Mouse (Mus musculus) neural tube, embryonic 13.5 days (tissue): ENCODE measurements at regions not wholly inside any gene's neighbourhood (a gene's known extent, or its start where the extent isn't known, plus 50 kb on each side); places are given as distances from the start of the nearest gene placed in this dataset.
A peak's percentile ranks its signal among the peaks of the same experiment; 100 is the strongest.

Source experiments
- ATAC-seq: fragments of 200-750 bp; cut with Nextera tagmentation; 2 replicates; pipeline ENCODE4 v1.8.0; 2017; ENCODE audit warnings: low read depth, mild to moderate bottlenecking, moderate TSS enrichment, moderate library complexity
- H3K27ac ChIP-seq: fragments of 300-500 bp; sonication (generic); replicated peaks from 2 replicates; pipeline ENCODE4 v1.5.1; 2015; ENCODE audit warnings: moderate library complexity, mild to moderate bottlenecking, inconsistent platforms
- H3K27me3 ChIP-seq: fragments of 300-500 bp; sonication (generic); 2 replicates; pipeline ENCODE4 v1.6.1; 2015; ENCODE audit warnings: mild to moderate bottlenecking, inconsistent platforms
- H3K36me3 ChIP-seq: fragments of 300-500 bp; sonication (generic); 2 replicates; pipeline ENCODE4 v1.6.1; 2015; ENCODE audit warnings: mild to moderate bottlenecking, inconsistent platforms
- H3K4me1 ChIP-seq: fragments of 300-500 bp; sonication (generic); replicated peaks from 2 replicates; pipeline ENCODE4 v1.6.1; 2015; ENCODE audit warnings: inconsistent platforms
- H3K4me2 ChIP-seq: fragments of 300-500 bp; sonication (generic); 2 replicates; pipeline ENCODE4 v1.6.1; 2015; ENCODE audit warnings: inconsistent platforms, mild to moderate bottlenecking, moderate library complexity
- H3K4me3 ChIP-seq: fragments of 300-500 bp; sonication (generic); 2 replicates; pipeline ENCODE4 v1.5.1; 2015; ENCODE audit warnings: mild to moderate bottlenecking, inconsistent platforms
- H3K9ac ChIP-seq: fragments of 300-500 bp; sonication (generic); 2 replicates; pipeline ENCODE4 v1.6.1; 2015; ENCODE audit warnings: moderate library complexity, mild to moderate bottlenecking, inconsistent platforms
- H3K9me3 ChIP-seq: fragments of 300-500 bp; sonication (generic); 2 replicates; pipeline ENCODE4 v1.6.1; 2016; ENCODE audit warnings: inconsistent platforms
- WGBS: fragments of 180-500 bp; shearing (Covaris S2); methylation state at CpG from one replicate; pipeline ENCODE4 v1.1.7; 2015; 5-methylcytosine and 5-hydroxymethylcytosine counted together

GRCm38 (mm10) chr3:78077822-78078221 is 1208.5 kb downstream of the Rapgef2 start:
- H3K36me3 ChIP-seq = no peaks in the 10 kb centered on the region
- H3K4me1 ChIP-seq = no peaks in the 10 kb centered on the region
- 66% methylated on average over 2 of the region's 2 CpGs for WGBS
- 0 out of 2 replicates have a peak, but pooled peaks have one; percentile 50 for ATAC-seq
- no peaks in the 10 kb centered on the region for H3K27me3 ChIP-seq
- no peaks in the 10 kb centered on the region for H3K9me3 ChIP-seq
- no peak overlapping the region for H3K27ac ChIP-seq
- H3K9ac ChIP-seq = no peak overlapping the region
- no peak overlapping the region for H3K4me2 ChIP-seq
- no peak overlapping the region for H3K4me3 ChIP-seq

GRCm38 (mm10) chr3:78077275-78077674 is 1209.0 kb downstream of the Rapgef2 start:
- 59% methylated on average over 1 of the region's 1 CpGs for WGBS
- no peak for ATAC-seq

GRCm38 (mm10) chr3:78073040-78073439 is 1213.3 kb downstream of the Rapgef2 start:
- Histone ChIP-seq H3K27me3 (no peaks in the 10 kb centered on the region), H3K4me3 (no peak overlapping the region), H3K4me2 (no peak overlapping the region), H3K27ac (no peak overlapping the region), H3K36me3 (no peaks in the 10 kb centered on the region), H3K9me3 (no peaks in the 10 kb centered on the region), H3K4me1 (no peaks in the 10 kb centered on the region), H3K9ac (no peak overlapping the region)
- 52% methylated on average over 1 of the region's 1 CpGs for WGBS
- ATAC-seq = 0 out of 2 replicates have a peak, but pooled peaks have one; percentile 15

More at GRCm38 (mm10) chr3:78077275-78077674, 1209.0 kb downstream of the Rapgef2 start:
- H3K4me2 ChIP-seq = no peak overlapping the region
- H3K9ac ChIP-seq = no peak overlapping the region
- no peak overlapping the region for H3K27ac ChIP-seq
- H3K4me3 ChIP-seq = no peak overlapping the region
- H3K4me1 ChIP-seq = no peaks in the 10 kb centered on the region
- no peaks in the 10 kb centered on the region for H3K9me3 ChIP-seq
- no peaks in the 10 kb centered on the region for H3K27me3 ChIP-seq
- H3K36me3 ChIP-seq = no peaks in the 10 kb centered on the region

GRCm38 (mm10) chr3:78067113-78067639 is 1219.1 kb downstream of the Rapgef2 start:
- H3K9ac ChIP-seq = no peak overlapping the region
- H3K9me3 ChIP-seq = no peaks in the 10 kb centered on the region
- H3K27ac ChIP-seq = no peak overlapping the region
- H3K4me1 ChIP-seq = no peaks in the 10 kb centered on the region
- WGBS = 74% methylated on average over 3 of the region's 3 CpGs
- no peaks in the 10 kb centered on the region for H3K36me3 ChIP-seq
- H3K4me3 ChIP-seq = no peak overlapping the region
- H3K4me2 ChIP-seq = no peak overlapping the region
- H3K27me3 ChIP-seq = no peaks in the 10 kb centered on the region
- ATAC-seq = no peak

- Histone ChIP-seq H3K27me3 (no peaks in the 10 kb centered on the region), H3K36me3 (no peaks in the 10 kb centered on the region), H3K9me3 (no peaks in the 10 kb centered on the region), H3K4me1 (no peaks in the 10 kb centered on the region), H3K4me3 (no peak overlapping the region), H3K9ac (no peak overlapping the region), H3K4me2 (no peak overlapping the region), H3K27ac (no peak overlapping the region)
- 87% methylated on average over 4 of the region's 4 CpGs for WGBS
- ATAC-seq = no peak
These were observed 1220.0 kb downstream of the Rapgef2 start for GRCm38 (mm10) chr3:78066336-78066735.

GRCm38 (mm10) chr3:78062549-78062948 is 1223.8 kb downstream of the Rapgef2 start:
- no peak overlapping the region for H3K27ac ChIP-seq
- no peak overlapping the region for H3K4me2 ChIP-seq
- 68% methylated on average over 3 of the region's 3 CpGs for WGBS
- H3K4me3 ChIP-seq = no peak overlapping the region
- no peaks in the 10 kb centered on the region for H3K36me3 ChIP-seq
- no peaks in the 10 kb centered on the region for H3K4me1 ChIP-seq
- no peaks in the 10 kb centered on the region for H3K9me3 ChIP-seq
- H3K9ac ChIP-seq = no peak overlapping the region
- no peaks in the 10 kb centered on the region for H3K27me3 ChIP-seq
- no peak for ATAC-seq

GRCm38 (mm10) chr3:78059826-78060591 is 1226.3 kb downstream of the Rapgef2 start:
- no peaks in the 10 kb centered on the region for H3K4me1 ChIP-seq
- no peak for ATAC-seq
- no peak overlapping the region for H3K4me3 ChIP-seq
- H3K9ac ChIP-seq = no peak overlapping the region
- H3K27ac ChIP-seq = no peak overlapping the region
- H3K9me3 ChIP-seq = no peaks in the 10 kb centered on the region
- no peak overlapping the region for H3K4me2 ChIP-seq
- WGBS = 81% methylated on average over 6 of the region's 6 CpGs
- no peaks in the 10 kb centered on the region for H3K27me3 ChIP-seq
- H3K36me3 ChIP-seq = no peaks in the 10 kb centered on the region
